ENCODE assay signal across 8 mouse cellular contexts in genomic region chr11:116418194-116418840, GRCm38 (mm10). TPM values are rescaled to one million over a fixed set of nuclear protein-coding genes. Genes with fewer than 3 reads are reported as not detected.
DNase-seq lines count a peak whose midpoint lies in the region; ATAC-seq and TF ChIP-seq lines count a peak whose summit lies in the region.

No protein-coding gene starts in this region.

- no peak for TF ChIP-seq CTCF in heart, adult 2 months (IDR thresholded peaks at IDR 0.05)

- intact Hi-C loops in heart, adult 2 months (cut with DNase I) = no loop called here

- no peaks in the 10 kb centered on the region for H3K36me3 ChIP-seq in heart, embryonic 13.5 days
- H3K36me3 ChIP-seq in heart, adult 2 months (ENCODE audit: control insufficient read depth, insufficient read depth, low read length) = no peaks in the 10 kb centered on the region

- no peaks in the 10 kb centered on the region for H3K79me2 ChIP-seq in heart, adult 2 months (replicated peaks; ENCODE audit: control insufficient read depth, insufficient read depth, low read length)

- H3K9me3 ChIP-seq in heart, embryonic 13.5 days = no peaks in the 10 kb centered on the region

- H3K27me3 ChIP-seq in heart, embryonic 13.5 days (replicated peaks) = peaks cover 4% of the 10 kb centered on the region; the same call in 1 of the 2 replicates
- no peaks in the 10 kb centered on the region for H3K27me3 ChIP-seq in heart, adult 2 months (ENCODE audit: control insufficient read depth, insufficient read depth, low read length)

- no peak for ATAC-seq in heart, embryonic 13.5 days (ENCODE audit: extremely low read depth, insufficient number of reproducible peaks, low FRiP score, low TSS enrichment)
- peak; percentile 84 to 89 for ATAC-seq in hematopoietic stem cell, adult 5-6 weeks (replicated peaks in 1 of 2; ENCODE audit: insufficient read depth in 1 of 2, low FRiP score in 2 of 2, low TSS enrichment in 1 of 2, low read depth in 1 of 2, poor library complexity in 2 of 2, severe bottlenecking in 2 of 2)

- no peak for TF ChIP-seq POLR2A in heart, adult 2 months (IDR thresholded peaks at IDR 0.05; ENCODE audit: insufficient read depth, low read depth, low read length)

- H3K4me3 ChIP-seq in heart, embryonic 13.5 days = no peak overlapping the region
- no peak overlapping the region for H3K4me3 ChIP-seq in heart, adult 2 months

- TF ChIP-seq EP300 in heart, adult 2 months (IDR thresholded peaks at IDR 0.05; ENCODE audit: insufficient read depth, low read depth, low read length) = no peak

- WGBS in heart, embryonic 13.5 days = 9% methylated on average over 2 of the region's 2 CpGs
- WGBS in heart, adult 2 months = 26% methylated on average over 2 of the region's 2 CpGs

- no peak overlapping the region for H3K4me2 ChIP-seq in heart, embryonic 13.5 days

- DNase-seq in heart, adult 2 months = no peak
- DNase-seq in right cerebral cortex, adult 18-20 months = peak; percentile 34
- DNase-seq in right cerebral cortex, postnatal 36 days (ENCODE audit: low spot score in 2 of 2) = no peak
- peak; percentile 52 for DNase-seq in ovary, postnatal 14 days (ENCODE audit: low spot score)
- no peak for DNase-seq in cerebellum, adult 18-20 months
- DNase-seq in urinary bladder, adult 18-20 months (ENCODE audit: low spot score in 2 of 2) = no peak

- peaks cover 17% of the 10 kb centered on the region for H3K4me1 ChIP-seq in heart, embryonic 13.5 days
- H3K4me1 ChIP-seq in heart, adult 2 months (ENCODE audit: control insufficient read depth, insufficient read depth, low read length) = peaks cover 3% of the 10 kb centered on the region

- H3K27ac ChIP-seq in heart, embryonic 13.5 days (replicated peaks) = peak overlapping the region; percentile 38
- no peak overlapping the region; the same call in 1 of the 2 replicates for H3K27ac ChIP-seq in heart, adult 2 months

- H3K9ac ChIP-seq in heart, embryonic 13.5 days = peak overlapping the region; percentile 15; the same call in 1 of the 2 replicates
- no peak overlapping the region for H3K9ac ChIP-seq in heart, adult 2 months (ENCODE audit: low read depth, low read length)

RNA-seq across cellular contexts. Expression of gene Rnf157, which starts 5.5 kb away (rescaled TPM):
- 4.0 and 6.1 TPM in 2 replicates for polyA plus RNA-seq in heart, embryonic 13.5 days (2015; fragmentation: Nextera tagmentation; extraction: Ambion mirVana)
- 1 to 10 TPM; 6.0 to 7.2 TPM for total RNA-seq in heart, adult 2 months (2021)
- polyA plus RNA-seq in heart, adult 2 months (2012; rRNA removed) = 3.0 and 5.7 TPM in 2 replicates
- 9.2 and 19.4 TPM in 2 replicates for total RNA-seq in hematopoietic stem cell, adult 5-6 weeks (2017)

RNA-seq across cellular contexts. Expression of gene Ubald2, which starts 15.6 kb away (rescaled TPM):
- 31.0 and 32.3 TPM in 2 replicates for polyA plus RNA-seq in heart, embryonic 13.5 days (2015; fragmentation: Nextera tagmentation; extraction: Ambion mirVana)
- 10 to 100 TPM; 29.2 to 34.1 TPM for total RNA-seq in heart, adult 2 months (2021)
- 45.5 and 80.1 TPM in 2 replicates for polyA plus RNA-seq in heart, adult 2 months (2012; rRNA removed)
- 51.5 and 101 TPM in 2 replicates for total RNA-seq in hematopoietic stem cell, adult 5-6 weeks (2017)

RNA-seq across cellular contexts. Expression of gene Qrich2, which starts 47.7 kb away (rescaled TPM):
- polyA plus RNA-seq in heart, embryonic 13.5 days (2015; fragmentation: Nextera tagmentation; extraction: Ambion mirVana) = not detected in 2 replicates
- not detected for total RNA-seq in heart, adult 2 months (2021)
- polyA plus RNA-seq in heart, adult 2 months (2012; rRNA removed) = 0.18 and 0.23 TPM in 2 replicates
- total RNA-seq in hematopoietic stem cell, adult 5-6 weeks (2017) = not detected in 2 replicates

Comparison
In these comparisons a context has a peak if more than half of its experiments do, and no peak if none do; other contexts are left out.
1. DNase-seq: peak in right cerebral cortex, adult 18-20 months (single experiment) and ovary, postnatal 14 days (single experiment); none in heart, adult 2 months (0 of 2), right cerebral cortex, postnatal 36 days (0 of 2), cerebellum, adult 18-20 months (0 of 2) and urinary bladder, adult 18-20 months (0 of 2).